Mouse (Mus musculus): ENCODE data around the gene Fkbp9. TPM values are rescaled to one million over a fixed set of nuclear protein-coding genes. Genes with fewer than 3 reads are reported as not detected.

Gene Fkbp9
- polyA plus RNA-seq, 2 experiments: 15.3 to 19.1 TPM

DNA sequence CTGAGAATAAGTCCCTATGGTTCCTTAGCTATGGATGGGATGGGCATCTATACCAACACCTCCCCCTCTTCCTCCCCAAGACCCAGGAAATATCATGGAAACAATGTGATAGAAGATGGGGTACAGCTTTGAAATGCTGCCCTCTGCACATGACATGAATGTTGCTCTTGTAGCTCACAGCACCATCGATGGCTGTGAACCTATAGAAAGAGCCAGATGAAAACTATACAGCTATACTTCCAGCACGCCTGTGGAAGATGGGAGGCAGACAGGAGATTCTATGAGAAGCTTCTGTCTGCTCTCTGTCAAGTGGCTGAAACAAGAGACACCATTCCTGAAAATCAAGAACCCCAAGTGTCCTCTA is 12.8 kb upstream of the Fkbp9 start:
- H3K27ac ChIP-seq: no peak overlapping the region
- ATAC-seq (ENCODE audit: insufficient read depth): no peak
- no peak overlapping the region for H3K4me3 ChIP-seq (ENCODE audit: insufficient read depth in 1 of 2, low read depth in 2 of 2, low read length in 2 of 2)
- no peaks in the 10 kb centered on the region for H3K27me3 ChIP-seq (ENCODE audit: control insufficient read depth, insufficient read depth, low read length)
- no peaks in the 10 kb centered on the region for H3K9me3 ChIP-seq (ENCODE audit: control insufficient read depth, low read length)
- no peak overlapping the region for H3K4me2 ChIP-seq (ENCODE audit: low read depth)
- H3K4me1 ChIP-seq (replicated peaks; ENCODE audit: control insufficient read depth in 2 of 2, insufficient read depth in 2 of 2, low read length in 1 of 2): no peaks in the 10 kb centered on the region; a peak in 1 of 4 replicates
- no peak for TF ChIP-seq EP300 (IDR thresholded peaks at IDR 0.05; ENCODE audit: low read depth)
- no peak for TF ChIP-seq CTCF (IDR thresholded peaks at IDR 0.05; ENCODE audit: low read depth)
- 46% methylated on average over 2 of the region's 2 CpGs for WGBS (ENCODE audit: insufficient replicate concordance)
- no peaks in the 10 kb centered on the region for H3K36me3 ChIP-seq (replicated peaks; ENCODE audit: control insufficient read depth, insufficient read depth, low read depth)
- H3K9ac ChIP-seq (replicated peaks): no peak overlapping the region
- no peak for DNase-seq (ENCODE audit: low read depth in 3 of 3, low spot score in 3 of 3)

DNA sequence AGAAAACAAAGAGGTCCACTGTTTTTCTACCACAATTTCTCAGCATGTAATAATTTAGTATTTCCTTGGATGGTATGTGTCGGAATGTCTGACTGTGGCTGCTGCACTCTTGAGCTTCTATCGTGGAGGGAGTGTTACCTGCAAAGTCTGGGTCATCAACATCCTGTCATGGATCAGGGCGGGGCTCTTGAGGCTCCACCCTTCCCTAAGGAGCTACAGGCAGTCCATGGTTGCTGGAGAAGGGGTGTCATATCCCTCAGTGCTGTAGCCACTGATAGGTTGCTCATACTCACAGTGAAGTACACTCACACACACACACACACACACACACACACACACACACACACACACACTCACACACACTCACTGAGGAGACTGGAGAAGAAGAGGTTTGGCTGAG is 6.2 kb upstream of the Fkbp9 start:
- Histone ChIP-seq H3K9ac (replicated peaks) (no peak overlapping the region), H3K4me3 (ENCODE audit: insufficient read depth in 1 of 2, low read depth in 2 of 2, low read length in 2 of 2) (no peak overlapping the region), H3K4me1 (replicated peaks; ENCODE audit: control insufficient read depth in 2 of 2, insufficient read depth in 2 of 2, low read length in 1 of 2) (peaks cover 0 to 7% of the 10 kb centered on the region in 2 experiments; a peak in 2 of 4 replicates), H3K9me3 (ENCODE audit: control insufficient read depth, low read length) (no peaks in the 10 kb centered on the region), H3K4me2 (ENCODE audit: low read depth) (no peak overlapping the region), H3K27ac (no peak overlapping the region), H3K36me3 (replicated peaks; ENCODE audit: control insufficient read depth, insufficient read depth, low read depth) (no peaks in the 10 kb centered on the region), H3K27me3 (ENCODE audit: control insufficient read depth, insufficient read depth, low read length) (no peaks in the 10 kb centered on the region)
- no peak for ATAC-seq (ENCODE audit: insufficient read depth)
- 41% methylated on average over 3 of the region's 3 CpGs for WGBS (ENCODE audit: insufficient replicate concordance)
- no peak for TF ChIP-seq EP300 (IDR thresholded peaks at IDR 0.05; ENCODE audit: low read depth)
- TF ChIP-seq CTCF (IDR thresholded peaks at IDR 0.05; ENCODE audit: low read depth): no peak
- no peak for DNase-seq (ENCODE audit: low read depth in 3 of 3, low spot score in 3 of 3)

DNA sequence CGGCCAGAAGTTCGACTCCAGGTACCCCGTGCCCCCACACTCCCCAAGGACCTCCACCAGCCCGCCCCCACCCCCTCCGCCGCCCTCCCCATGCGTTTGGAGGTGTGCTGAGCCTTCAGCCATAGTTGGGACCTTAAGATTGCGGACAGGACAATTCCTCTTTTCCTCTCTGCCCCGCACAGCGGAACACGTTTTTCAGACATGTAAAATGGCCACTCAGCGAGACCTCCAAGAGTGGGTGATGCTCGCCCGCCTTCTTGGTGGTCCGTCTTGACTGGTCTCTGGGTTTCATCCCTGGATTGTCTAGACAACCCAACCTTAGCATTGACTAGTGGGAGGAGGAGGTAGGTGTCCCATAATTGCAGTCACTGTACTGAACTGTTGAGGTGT is 543 bp downstream of the Fkbp9 start:
- no peak overlapping the region for H3K27ac ChIP-seq
- peak overlapping the region; percentile 59 to 69 for H3K4me3 ChIP-seq (ENCODE audit: insufficient read depth in 1 of 2, low read depth in 2 of 2, low read length in 2 of 2)
- no peaks in the 10 kb centered on the region for H3K36me3 ChIP-seq (replicated peaks; ENCODE audit: control insufficient read depth, insufficient read depth, low read depth)
- 0 out of 4 replicates have a peak, but pooled peaks cover 0 to 2% of the 10 kb centered on the region in 2 experiments for H3K4me1 ChIP-seq (replicated peaks; ENCODE audit: control insufficient read depth in 2 of 2, insufficient read depth in 2 of 2, low read length in 1 of 2)
- peak; percentile 7; the same call in 1 of the 2 replicates for ATAC-seq (ENCODE audit: insufficient read depth)
- WGBS (ENCODE audit: insufficient replicate concordance): 4% methylated on average over 15 of the region's 15 CpGs
- no peak for DNase-seq (ENCODE audit: low read depth in 3 of 3, low spot score in 3 of 3)
- H3K4me2 ChIP-seq (ENCODE audit: low read depth): peak overlapping the region; percentile 84
- no peak for TF ChIP-seq CTCF (IDR thresholded peaks at IDR 0.05; ENCODE audit: low read depth)
- TF ChIP-seq EP300 (IDR thresholded peaks at IDR 0.05; ENCODE audit: low read depth): no peak
- no peaks in the 10 kb centered on the region for H3K9me3 ChIP-seq (ENCODE audit: control insufficient read depth, low read length)
- H3K27me3 ChIP-seq (ENCODE audit: control insufficient read depth, insufficient read depth, low read length): peaks cover 5% of the 10 kb centered on the region; the same call in 1 of the 2 replicates
- peak overlapping the region; percentile 62 for H3K9ac ChIP-seq (replicated peaks)

DNA sequence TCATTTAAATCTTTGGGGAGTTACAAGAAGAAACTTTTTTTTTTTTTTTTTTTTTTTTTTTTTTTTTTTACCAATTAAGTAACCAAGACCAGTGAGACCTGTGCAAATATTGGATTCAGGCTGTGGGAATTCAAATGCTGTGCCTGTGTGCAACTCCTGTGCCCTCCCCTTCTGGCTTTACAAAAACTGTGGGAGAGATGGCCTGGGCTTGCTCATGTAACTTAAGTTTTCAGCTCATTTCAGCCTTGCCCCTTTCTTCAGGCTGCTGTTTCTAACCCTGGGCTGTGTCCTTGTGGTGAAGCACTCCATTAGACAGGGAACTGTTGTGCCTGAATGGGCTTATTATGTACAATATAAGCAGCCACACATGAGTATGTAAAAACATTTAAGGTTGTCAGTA is 971 bp downstream of the Fkbp9 start:
- ATAC-seq (ENCODE audit: insufficient read depth) (no peak), DNase-seq (ENCODE audit: low read depth in 3 of 3, low spot score in 3 of 3) (no peak)
- no peak overlapping the region for H3K27ac ChIP-seq
- H3K4me1 ChIP-seq (replicated peaks; ENCODE audit: control insufficient read depth in 2 of 2, insufficient read depth in 2 of 2, low read length in 1 of 2): 0 out of 4 replicates have a peak, but pooled peaks cover 0 to 2% of the 10 kb centered on the region in 2 experiments
- TF ChIP-seq CTCF (IDR thresholded peaks at IDR 0.05; ENCODE audit: low read depth): no peak
- TF ChIP-seq EP300 (IDR thresholded peaks at IDR 0.05; ENCODE audit: low read depth): no peak
- no peak overlapping the region for H3K9ac ChIP-seq (replicated peaks)
- H3K27me3 ChIP-seq (ENCODE audit: control insufficient read depth, insufficient read depth, low read length): peaks cover 5% of the 10 kb centered on the region; the same call in 1 of the 2 replicates
- H3K9me3 ChIP-seq (ENCODE audit: control insufficient read depth, low read length): no peaks in the 10 kb centered on the region
- peak overlapping the region; percentile 84 for H3K4me2 ChIP-seq (ENCODE audit: low read depth)
- peak overlapping the region; percentile 59 to 69; a peak in 2 of 4 replicates for H3K4me3 ChIP-seq (ENCODE audit: insufficient read depth in 1 of 2, low read depth in 2 of 2, low read length in 2 of 2)
- no peaks in the 10 kb centered on the region for H3K36me3 ChIP-seq (replicated peaks; ENCODE audit: control insufficient read depth, insufficient read depth, low read depth)

DNA sequence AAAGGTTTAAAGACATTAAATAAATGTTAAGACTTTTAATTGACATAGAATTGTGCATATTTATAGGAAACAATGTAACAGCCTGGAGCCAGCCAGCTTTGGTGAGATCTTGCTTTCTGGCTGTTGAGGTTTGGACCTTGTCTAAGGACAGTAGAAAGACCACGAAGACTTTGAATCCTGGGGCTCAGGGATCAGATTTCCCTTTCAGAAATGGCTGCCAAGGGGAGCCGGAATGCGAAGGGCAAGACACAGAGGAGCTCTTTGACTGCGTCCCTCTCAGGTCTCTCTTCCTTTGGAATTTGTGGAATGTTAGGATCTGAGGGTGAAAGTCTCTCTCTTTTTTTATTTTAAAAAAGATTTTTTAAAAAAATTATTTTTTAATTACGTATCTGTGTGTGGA is 2.9 kb downstream of the Fkbp9 start:
- Histone ChIP-seq H3K27ac (no peak overlapping the region), H3K27me3 (ENCODE audit: control insufficient read depth, insufficient read depth, low read length) (peaks cover 5% of the 10 kb centered on the region; the same call in 1 of the 2 replicates), H3K4me2 (ENCODE audit: low read depth) (no peak overlapping the region), H3K9me3 (ENCODE audit: control insufficient read depth, low read length) (no peaks in the 10 kb centered on the region), H3K9ac (replicated peaks) (no peak overlapping the region), H3K4me1 (replicated peaks; ENCODE audit: control insufficient read depth in 2 of 2, insufficient read depth in 2 of 2, low read length in 1 of 2) (peaks cover 0 to 6% of the 10 kb centered on the region in 2 experiments; a peak in 2 of 4 replicates), H3K36me3 (replicated peaks; ENCODE audit: control insufficient read depth, insufficient read depth, low read depth) (no peaks in the 10 kb centered on the region), H3K4me3 (ENCODE audit: insufficient read depth in 1 of 2, low read depth in 2 of 2, low read length in 2 of 2) (no peak overlapping the region)
- DNase-seq (ENCODE audit: low read depth in 3 of 3, low spot score in 3 of 3) (no peak), ATAC-seq (ENCODE audit: insufficient read depth) (no peak)
- TF ChIP-seq EP300 (IDR thresholded peaks at IDR 0.05; ENCODE audit: low read depth) (no peak), CTCF (IDR thresholded peaks at IDR 0.05; ENCODE audit: low read depth) (no peak)
- WGBS (ENCODE audit: insufficient replicate concordance): 66% methylated on average over 5 of the region's 5 CpGs

Data from liver, embryonic 14.5 days (tissue).